Mouse (Mus musculus) stomach, postnatal 0 days (tissue): Measurements from ENCODE around the gene Cpne4. TPM values are rescaled to one million over a fixed set of nuclear protein-coding genes. Genes with fewer than 3 reads are reported as not detected.

ENCODE experiments used
- ATAC-seq: fragments of 200-750 bp; cut with Nextera tagmentation; 2 replicates; pipeline ENCODE4 v1.8.0; 2017; ENCODE audit not compliant: low FRiP score, low TSS enrichment
- DNase-seq: peaks from one replicate; pipeline ENCODE4 v3.0.0-alpha.2; 2016; ENCODE audit warnings: low spot score
- H3K27ac ChIP-seq: fragments of 300-500 bp; sonication (generic); replicated peaks from 2 replicates; pipeline ENCODE4 v1.5.1; 2014; ENCODE audit warnings: mild to moderate bottlenecking, control low read depth
- H3K27me3 ChIP-seq: fragments of 300-500 bp; sonication (generic); 2 replicates; pipeline ENCODE4 v1.6.1; 2014; ENCODE audit warnings: low read length; ENCODE audit not compliant: control insufficient read depth, insufficient read depth
- H3K36me3 ChIP-seq: fragments of 300-500 bp; sonication (generic); 2 replicates; pipeline ENCODE4 v1.6.1; 2014; ENCODE audit warnings: low read length, mixed read lengths; ENCODE audit not compliant: control insufficient read depth, insufficient read depth
- H3K4me1 ChIP-seq: fragments of 300-500 bp; sonication (generic); replicated peaks from 2 replicates; pipeline ENCODE4 v1.6.1; 2014; ENCODE audit warnings: antibody characterized with exemption; ENCODE audit not compliant: control insufficient read depth, insufficient read depth
- H3K4me2 ChIP-seq: fragments of 300-500 bp; sonication (generic); replicated peaks from 2 replicates; pipeline ENCODE4 v1.6.1; 2014; ENCODE audit warnings: low read depth, mild to moderate bottlenecking, control low read depth, moderate library complexity
- H3K4me3 ChIP-seq: fragments of 300-500 bp; sonication (generic); 2 replicates; pipeline ENCODE4 v1.5.1; 2014; ENCODE audit warnings: low read depth, low read length, control low read depth
- H3K9ac ChIP-seq: fragments of 300-500 bp; sonication (generic); 2 replicates; pipeline ENCODE4 v1.6.1; 2014; ENCODE audit warnings: mild to moderate bottlenecking, low read length, control low read depth, mixed read lengths
- H3K9me3 ChIP-seq: fragments of 300-500 bp; sonication (generic); 2 replicates; pipeline ENCODE4 v1.6.1; 2016; ENCODE audit warnings: low read length; ENCODE audit not compliant: control insufficient read depth
- CTCF ChIP-seq: IDR thresholded peaks from 2 replicates; pipeline ENCODE4 v1.5.1; 2016; ENCODE audit warnings: antibody characterized with exemption, low read depth, mild to moderate bottlenecking, moderate library complexity
- EP300 ChIP-seq: optimal IDR thresholded peaks from 2 replicates; pipeline ENCODE3; 2016; ENCODE audit warnings: antibody characterized with exemption
- WGBS: fragments of 180-500 bp; shearing (Covaris S2); extraction: QIAGEN DNeasy Blood & Tissue Kit; methylation state at CpG from one replicate; pipeline ENCODE4 v1.1.7; 2014; 5-methylcytosine and 5-hydroxymethylcytosine counted together
- polyA plus RNA-seq: library from polyadenylated mRNA; unstranded; fragments of >200 nt; fragmentation: Nextera tagmentation; extraction: Ambion mirVana; gene quantifications from 2 replicates; pipeline ENCODE4 v1.2.1, GENCODE M21; 2015

Cpne4 gene
- 0.28 and 0.33 TPM in 2 replicates for polyA plus RNA-seq

DNA sequence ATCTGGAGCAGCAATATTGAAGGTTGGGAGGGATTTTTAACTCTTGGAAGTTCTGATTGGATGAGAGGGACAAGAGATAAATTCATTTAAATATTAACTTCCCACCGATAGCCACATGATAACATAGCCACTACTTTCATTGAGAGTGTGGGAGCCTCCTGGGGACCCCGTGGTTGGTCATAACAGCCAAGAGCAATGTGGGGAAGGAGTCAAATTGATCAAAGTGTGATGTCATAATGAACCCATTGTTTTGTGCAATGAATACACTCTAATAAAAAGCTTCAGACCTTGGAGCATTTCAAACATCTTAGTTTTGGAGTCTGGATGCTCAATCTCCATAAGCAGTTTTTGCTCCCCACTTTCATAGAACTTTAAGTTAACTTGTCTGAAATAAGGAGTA lies at the start of gene Cpne4:
Gene Cpne4, plus strand, starts transcription at position 301 of the 400 bp plus-strand sequence.
- Histone ChIP-seq H3K27me3 (no peaks in the 10 kb centered on the region), H3K4me3 (no peak within 1 kb of the TSS), H3K9me3 (no peaks in the 10 kb centered on the region), H3K4me1 (no peaks in the 10 kb centered on the region), H3K9ac (no peak within 1 kb of the TSS), H3K4me2 (no peak within 1 kb of the TSS), H3K27ac (no peak within 1 kb of the TSS), H3K36me3 (no peaks in the 10 kb centered on the region)
- ATAC-seq = no peak
- DNase-seq = no peak
- TF ChIP-seq EP300 (no peak), CTCF (no peak)
- 69% methylated on average over 2 of the region's 2 CpGs for WGBS

DNA sequence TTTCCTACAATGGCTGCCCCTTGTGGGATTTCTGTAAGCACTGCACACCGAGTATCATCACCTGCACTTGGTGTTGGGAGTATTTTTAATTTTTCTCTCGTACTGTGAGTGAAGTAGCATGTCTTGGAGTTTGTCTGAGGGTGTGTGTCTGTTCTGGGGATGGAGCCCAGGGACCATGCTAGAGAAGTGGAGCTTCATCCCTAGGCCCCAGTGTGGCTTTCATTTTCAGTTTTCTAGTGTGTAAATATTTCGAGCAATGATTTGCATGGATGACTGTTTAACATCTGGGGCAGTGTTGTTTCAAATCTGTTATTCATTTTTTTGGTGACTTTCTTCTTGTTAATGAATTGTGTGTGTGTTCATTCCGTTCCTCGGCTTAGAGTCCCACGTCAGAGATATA lies 31.9 kb upstream of the Cpne4 start:
- Histone ChIP-seq H3K36me3 (no peaks in the 10 kb centered on the region), H3K4me2 (no peak overlapping the region), H3K9me3 (no peaks in the 10 kb centered on the region), H3K27ac (no peak overlapping the region), H3K4me1 (no peaks in the 10 kb centered on the region), H3K9ac (no peak overlapping the region), H3K27me3 (no peaks in the 10 kb centered on the region), H3K4me3 (no peak overlapping the region)
- WGBS = 79% methylated on average over 6 of the region's 6 CpGs
- ATAC-seq (no peak), DNase-seq (no peak)
- no peak for TF ChIP-seq EP300
- TF ChIP-seq CTCF = no peak

DNA sequence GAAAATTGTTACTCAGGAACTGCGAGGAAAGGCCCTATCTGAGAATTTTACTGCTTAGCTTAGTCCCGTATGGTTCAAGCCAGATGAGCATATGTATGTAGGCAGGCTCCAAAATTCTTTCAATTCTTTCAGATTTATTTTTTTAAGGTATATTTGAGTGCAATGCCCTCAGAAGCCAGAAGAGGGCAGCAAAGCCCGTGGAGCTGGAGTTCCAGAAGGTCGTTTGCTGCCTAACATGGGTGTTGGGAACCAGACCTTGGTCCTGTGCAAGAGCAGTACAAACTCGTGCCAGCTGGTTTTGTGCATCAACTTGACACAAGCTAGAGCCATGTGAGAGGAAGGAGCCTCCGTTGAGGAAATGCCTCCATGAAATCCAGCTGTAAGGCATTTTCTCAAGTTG lies 11.6 kb upstream of the Cpne4 start:
- H3K4me3 ChIP-seq = no peak overlapping the region
- no peaks in the 10 kb centered on the region for H3K4me1 ChIP-seq
- 58% methylated on average over 6 of the region's 6 CpGs for WGBS
- ATAC-seq (no peak), DNase-seq (no peak)
- no peak overlapping the region for H3K9ac ChIP-seq
- H3K9me3 ChIP-seq = no peaks in the 10 kb centered on the region
- H3K27me3 ChIP-seq = no peaks in the 10 kb centered on the region
- H3K36me3 ChIP-seq = no peaks in the 10 kb centered on the region
- TF ChIP-seq CTCF = peak; percentile 62
- TF ChIP-seq EP300 = no peak
- H3K27ac ChIP-seq = no peak overlapping the region
- no peak overlapping the region for H3K4me2 ChIP-seq

DNA sequence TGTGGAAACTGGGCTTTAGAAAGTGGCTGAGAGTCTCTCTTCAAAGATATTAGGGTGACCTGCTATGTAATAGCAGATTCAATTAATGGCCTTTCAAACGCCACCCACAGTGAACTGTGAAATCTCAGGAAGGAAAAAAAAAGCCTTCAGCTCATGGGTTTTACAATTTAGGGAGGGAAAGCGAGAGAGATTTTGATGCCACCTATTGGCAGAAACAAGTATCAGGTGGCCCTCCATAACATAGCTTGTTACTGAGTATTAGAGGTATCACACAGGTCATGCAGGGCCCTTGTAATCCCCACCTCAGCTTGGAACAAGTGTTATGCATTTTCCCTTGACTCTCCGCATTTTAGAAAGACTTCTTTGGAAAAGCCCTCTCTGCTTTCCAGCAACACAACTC lies 18.7 kb downstream of the Cpne4 start:
- ATAC-seq = no peak

DNA sequence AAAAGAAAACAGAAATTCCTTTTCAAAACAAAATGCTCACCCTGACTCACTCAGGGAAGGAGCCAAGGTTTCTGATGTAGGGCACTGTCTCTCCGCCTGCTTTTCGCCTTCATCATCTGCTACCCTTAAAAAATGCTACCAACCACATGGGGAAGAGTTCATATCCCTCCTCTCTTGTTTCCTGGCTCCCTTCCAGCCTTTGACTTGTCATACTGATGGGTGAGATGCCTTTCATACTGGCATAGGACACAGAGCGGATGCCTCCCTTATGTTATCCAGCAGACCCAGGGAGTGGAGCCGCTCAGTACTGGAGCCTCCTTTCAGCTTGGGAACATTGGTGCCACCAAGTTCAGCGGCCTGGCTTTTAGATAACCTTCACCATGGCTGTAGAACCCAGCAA lies 19.4 kb downstream of the Cpne4 start:
- no peak overlapping the region for H3K27ac ChIP-seq
- H3K9me3 ChIP-seq = no peaks in the 10 kb centered on the region
- H3K36me3 ChIP-seq = no peaks in the 10 kb centered on the region
- no peak for DNase-seq
- no peaks in the 10 kb centered on the region for H3K4me1 ChIP-seq
- no peak for ATAC-seq
- H3K9ac ChIP-seq = no peak overlapping the region
- no peak overlapping the region for H3K4me3 ChIP-seq
- TF ChIP-seq CTCF (no peak), EP300 (no peak)
- H3K27me3 ChIP-seq = no peaks in the 10 kb centered on the region
- H3K4me2 ChIP-seq = no peak overlapping the region
- WGBS = 81% methylated on average over 5 of the region's 5 CpGs

More for the DNA sequence above, 18.7 kb downstream of the Cpne4 start:
- DNase-seq = no peak
- WGBS = 25% methylated on average over 3 of the region's 3 CpGs
- no peaks in the 10 kb centered on the region for H3K4me1 ChIP-seq
- H3K4me2 ChIP-seq = no peak overlapping the region
- no peaks in the 10 kb centered on the region for H3K36me3 ChIP-seq
- TF ChIP-seq CTCF (peak; percentile 32; the same call in 1 of the 2 replicates), EP300 (no peak)
- H3K9ac ChIP-seq = no peak overlapping the region
- no peaks in the 10 kb centered on the region for H3K27me3 ChIP-seq
- no peak overlapping the region for H3K27ac ChIP-seq
- H3K9me3 ChIP-seq = no peaks in the 10 kb centered on the region
- H3K4me3 ChIP-seq = no peak overlapping the region

DNA sequence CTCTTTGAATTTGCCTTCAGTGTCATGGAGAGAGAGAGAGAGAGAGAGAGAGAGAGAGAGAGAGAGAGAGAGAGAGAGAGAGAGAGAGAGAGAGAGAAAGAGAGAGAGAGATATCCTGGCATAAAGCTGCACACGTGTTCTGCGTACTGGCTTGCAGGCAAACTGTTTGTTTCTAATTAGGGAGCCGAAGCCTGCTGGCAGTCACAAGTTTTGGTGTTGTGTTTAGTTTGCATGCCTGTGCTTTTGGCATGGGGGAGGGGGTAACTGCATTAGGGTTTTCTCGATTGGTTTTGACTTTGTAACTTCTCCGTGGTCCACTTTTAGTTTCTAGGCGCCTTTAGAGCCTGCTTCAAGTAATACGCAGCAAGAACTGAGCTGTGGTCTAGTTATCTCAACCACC lies 20.0 kb downstream of the Cpne4 start:
- no peaks in the 10 kb centered on the region for H3K4me1 ChIP-seq
- no peak overlapping the region for H3K9ac ChIP-seq
- no peak overlapping the region for H3K4me2 ChIP-seq
- DNase-seq = no peak
- H3K36me3 ChIP-seq = no peaks in the 10 kb centered on the region
- 64% methylated on average over 7 of the region's 7 CpGs for WGBS
- H3K27ac ChIP-seq = no peak overlapping the region
- TF ChIP-seq EP300 = no peak
- TF ChIP-seq CTCF = no peak
- no peak for ATAC-seq
- H3K4me3 ChIP-seq = no peak overlapping the region
- no peaks in the 10 kb centered on the region for H3K27me3 ChIP-seq
- H3K9me3 ChIP-seq = no peaks in the 10 kb centered on the region
